Mouse (Mus musculus): ENCODE results near the gene Gm14214.

The Gm14214 gene

GRCm38 (mm10) chr2:154769930-154770329, at the start of gene Gm14214:
Gm14214 (minus strand) TSS chr2:154770030.
- DNase-seq (ENCODE audit: low spot score): no peak

- no peak for DNase-seq (ENCODE audit: low spot score)
Observed at GRCm38 (mm10) chr2:154818599-154818998, 48.8 kb upstream of the Gm14214 start.

- DNase-seq (ENCODE audit: low spot score): no peak
Observed at GRCm38 (mm10) chr2:154817788-154818187, 48.0 kb upstream of the Gm14214 start.

GRCm38 (mm10) chr2:154817089-154817488, 47.3 kb upstream of the Gm14214 start:
- no peak for DNase-seq (ENCODE audit: low spot score)

GRCm38 (mm10) chr2:154813426-154813825, 43.6 kb upstream of the Gm14214 start:
- no peak for DNase-seq (ENCODE audit: low spot score)

DNA sequence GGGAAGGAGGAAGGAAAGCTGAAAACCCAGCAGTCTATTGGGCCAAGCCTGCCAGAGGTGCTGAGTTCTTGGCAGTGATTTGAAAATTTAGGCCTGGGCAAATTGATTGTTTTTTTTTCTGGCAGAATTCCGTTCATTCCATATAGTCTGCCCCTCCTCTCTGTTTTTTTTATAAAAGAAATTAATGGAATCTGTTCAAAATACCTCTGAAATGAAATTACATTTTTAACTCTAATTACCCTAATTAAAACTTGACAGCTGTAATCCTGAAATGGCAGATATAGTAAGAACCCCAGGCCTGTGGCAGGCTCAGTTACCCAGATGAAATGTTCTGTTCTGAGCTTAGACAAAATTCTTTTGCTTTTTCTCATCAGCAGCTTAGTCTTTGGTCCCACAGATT, 41.0 kb upstream of the Gm14214 start:
- DNase-seq (ENCODE audit: low spot score): no peak

DNA sequence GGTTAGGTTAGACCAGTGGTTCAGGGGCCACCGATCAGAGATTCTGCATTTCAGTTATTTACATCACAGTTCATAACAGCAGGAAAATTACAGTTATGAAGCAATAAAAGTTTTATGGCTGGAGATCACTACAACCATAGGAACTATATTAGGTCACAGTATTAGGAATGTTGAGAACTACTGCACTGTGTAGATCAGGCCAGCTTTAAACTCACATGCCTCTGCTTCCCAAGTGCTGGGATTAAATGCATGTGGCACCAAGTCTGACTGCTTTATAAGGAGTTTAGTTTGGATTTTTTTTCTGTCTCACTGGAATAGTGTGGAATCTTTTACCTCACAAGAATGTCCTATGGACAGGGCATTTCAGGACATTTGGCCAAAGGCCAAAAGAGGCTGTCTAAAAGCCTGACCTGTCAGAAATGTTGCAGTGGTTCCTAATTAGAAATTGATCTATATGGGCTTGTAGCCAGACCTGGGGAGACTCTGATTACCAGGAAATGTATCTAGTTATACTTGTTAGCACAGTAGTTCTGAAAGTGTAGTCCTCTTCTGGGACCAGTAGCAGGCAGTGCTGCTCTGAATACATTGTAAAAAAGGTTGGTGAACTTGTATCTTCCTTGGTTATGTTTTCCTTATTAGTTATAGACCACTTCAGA, 39.4 kb upstream of the Gm14214 start:
- no peak for DNase-seq (ENCODE audit: low spot score)

DNA sequence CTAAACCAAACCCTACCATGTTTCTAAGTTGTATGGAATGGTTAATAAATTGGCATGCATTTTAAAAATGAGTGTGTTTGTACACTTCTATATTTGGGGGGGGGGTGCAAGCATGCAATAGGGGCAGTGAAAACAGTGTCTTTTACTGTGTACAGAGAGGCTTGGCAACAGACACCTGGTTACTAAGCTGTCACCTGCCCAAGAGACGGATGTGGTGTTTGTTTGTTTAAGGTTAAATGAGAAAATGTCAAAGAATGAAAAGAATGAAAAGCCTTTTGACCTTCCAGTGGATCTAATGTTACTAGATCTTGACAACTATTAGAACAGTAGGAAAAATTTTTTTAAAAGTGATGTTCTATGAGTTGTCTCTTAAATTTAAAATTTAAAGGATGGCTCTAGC, 37.9 kb upstream of the Gm14214 start:
- no peak for DNase-seq (ENCODE audit: low spot score)

- DNase-seq (ENCODE audit: low spot score): no peak
Observed at GRCm38 (mm10) chr2:154803845-154804244, 34.0 kb upstream of the Gm14214 start.

DNA sequence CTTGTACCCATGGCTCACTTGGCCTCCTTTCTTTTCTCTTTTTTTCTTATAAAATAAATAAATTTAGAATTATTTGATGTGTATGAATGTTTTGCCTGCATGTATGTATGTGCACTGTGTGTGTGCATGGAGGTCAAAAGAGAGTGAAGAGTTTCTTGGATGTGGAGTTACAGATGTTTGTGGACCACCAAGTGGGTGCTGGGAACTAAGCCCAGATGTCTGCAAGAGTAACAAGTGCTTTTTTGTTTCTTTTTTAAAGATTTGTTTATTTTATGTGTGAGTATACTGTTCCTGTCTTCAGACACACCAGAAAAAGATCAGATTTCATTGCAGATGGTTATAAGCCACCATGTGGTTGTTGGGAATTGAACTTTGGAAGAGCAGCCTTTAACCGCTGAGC, 33.5 kb upstream of the Gm14214 start:
- DNase-seq (ENCODE audit: low spot score): no peak

DNA sequence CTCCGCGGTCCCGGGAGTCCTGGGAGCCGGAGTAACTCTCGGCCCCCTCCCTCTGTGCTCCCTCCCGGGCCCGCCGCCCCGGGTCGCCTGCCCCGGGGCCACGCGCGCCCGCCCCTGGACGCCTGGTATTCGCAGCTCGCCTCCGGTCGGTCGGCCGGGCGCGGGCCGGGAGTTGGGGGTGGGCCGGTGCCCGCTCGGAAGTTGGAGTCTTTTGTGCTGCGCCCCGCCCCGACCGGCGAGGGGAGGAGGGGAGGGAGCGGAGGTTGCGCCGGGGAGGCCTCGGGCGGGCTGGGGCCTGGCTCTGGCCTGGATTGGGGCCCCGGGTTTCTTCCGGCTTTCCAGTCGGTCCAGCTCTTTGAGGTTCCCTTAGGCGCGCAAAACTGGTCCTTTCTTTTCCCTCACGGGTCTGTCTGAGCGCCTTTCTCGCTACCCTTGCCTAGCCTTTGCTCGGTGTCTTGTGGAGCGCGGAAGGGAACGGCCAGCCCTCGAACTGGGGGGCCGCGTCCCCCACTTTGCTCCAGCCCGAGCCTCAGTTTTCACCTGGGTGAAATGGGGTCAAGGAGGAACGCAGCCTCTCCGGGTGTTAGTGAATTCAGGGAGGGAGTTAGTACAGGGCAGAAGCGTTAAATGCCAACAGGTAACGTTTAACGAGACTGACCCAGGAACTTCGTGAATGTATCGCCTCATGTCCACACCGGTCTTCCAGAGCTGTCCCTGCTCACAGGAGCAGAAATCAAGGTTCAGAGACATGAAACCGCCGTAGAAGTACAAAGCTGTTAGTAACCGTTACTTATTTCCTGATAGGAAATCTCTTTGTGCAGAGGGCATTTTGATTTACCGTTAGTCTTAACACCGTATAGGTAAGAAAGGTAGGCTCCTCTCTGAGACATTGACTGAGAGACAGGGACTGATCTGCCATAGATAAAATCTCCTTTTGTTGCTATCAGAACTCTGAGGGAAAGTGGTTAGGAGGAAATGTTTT, 22.1 kb upstream of the Gm14214 start:
- peak; percentile 79 for DNase-seq (ENCODE audit: low spot score)

GRCm38 (mm10) chr2:154790656-154791483, 21.0 kb upstream of the Gm14214 start, which contains the start of the genes Raly and a:
Raly (plus strand) TSS chr2:154791096.
a (plus strand) TSS chr2:154791402.
- DNase-seq (ENCODE audit: low spot score): peak; percentile 98

DNA sequence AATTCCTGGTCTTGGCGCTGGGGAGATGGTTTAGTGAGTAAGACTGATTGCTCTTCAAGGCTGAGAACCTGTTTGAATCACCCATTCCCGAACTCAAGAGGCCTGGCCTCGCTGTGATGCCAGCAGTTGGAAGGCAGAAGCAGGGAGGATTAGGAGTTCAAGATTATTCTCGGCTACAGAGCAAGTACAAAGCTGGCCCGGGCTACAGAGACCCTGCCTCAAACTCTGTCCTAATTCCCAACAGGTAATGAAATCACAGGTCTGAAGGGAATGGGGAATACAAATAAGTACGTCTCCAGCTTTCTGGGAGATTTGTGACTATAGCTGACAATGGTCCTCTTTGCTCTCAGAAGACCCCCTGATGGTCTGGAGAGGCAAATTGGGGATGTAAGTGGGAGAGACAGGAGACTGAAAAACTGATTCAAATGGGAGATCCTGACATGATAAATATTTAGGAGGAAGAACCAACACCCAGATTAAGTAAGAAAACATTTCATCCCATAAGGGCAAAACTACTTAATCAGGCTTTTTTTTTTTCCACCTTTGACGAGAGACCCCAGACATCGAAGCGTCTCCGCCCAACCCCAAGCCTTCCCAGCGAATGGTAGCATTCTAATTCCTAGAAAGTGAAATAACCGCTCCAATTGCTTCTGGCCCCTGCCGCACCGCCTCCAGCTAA, 20.3 kb upstream of the Gm14214 start:
- peak; percentile 23 for DNase-seq (ENCODE audit: low spot score)

DNA sequence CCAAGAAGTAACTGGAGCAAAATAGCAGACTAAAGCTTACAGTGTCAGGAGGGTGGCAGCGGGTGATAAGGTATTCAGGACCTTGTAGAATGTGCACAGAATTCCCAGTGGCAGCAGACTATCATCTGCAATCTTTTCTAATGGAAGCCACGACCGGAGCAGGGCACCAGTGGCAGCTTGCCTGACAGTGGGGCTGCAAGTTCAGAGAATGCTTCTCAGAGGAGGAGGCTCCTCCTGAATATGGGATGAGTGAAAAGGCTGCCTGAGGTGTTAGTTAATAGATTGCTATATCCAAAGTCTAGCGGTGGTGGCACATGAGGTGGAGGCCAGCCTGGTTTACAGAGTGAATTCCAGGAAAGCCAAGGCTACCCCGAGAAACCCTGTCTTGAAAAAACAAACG, 19.6 kb upstream of the Gm14214 start:
- no peak for DNase-seq (ENCODE audit: low spot score)

GRCm38 (mm10) chr2:154786776-154787175, 16.9 kb upstream of the Gm14214 start:
- no peak for DNase-seq (ENCODE audit: low spot score)

DNA sequence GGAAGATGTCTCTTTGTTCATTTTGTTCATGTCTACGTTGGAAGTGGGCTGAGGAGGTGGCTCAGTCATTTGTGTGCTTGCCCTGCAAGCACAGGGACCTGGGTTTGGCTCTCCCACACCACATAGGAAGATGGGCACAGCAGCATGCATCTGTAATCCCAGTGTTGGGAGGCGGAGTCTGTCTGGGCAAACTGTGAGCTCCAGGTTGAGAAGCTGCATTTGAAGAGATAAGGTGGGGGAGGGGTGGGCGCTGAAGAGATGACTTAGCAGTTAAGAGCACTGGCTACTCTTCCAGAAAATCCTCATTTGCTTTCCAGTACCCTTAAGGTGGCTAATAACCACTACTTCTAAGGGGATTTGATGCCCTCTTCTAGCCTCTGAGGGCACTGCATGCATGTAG, 16.4 kb upstream of the Gm14214 start:
- peak; percentile 33 for DNase-seq (ENCODE audit: low spot score)

GRCm38 (mm10) chr2:154785284-154785683, 15.5 kb upstream of the Gm14214 start:
- DNase-seq (ENCODE audit: low spot score): peak; percentile 30

- no peak for DNase-seq (ENCODE audit: low spot score)
Observed at GRCm38 (mm10) chr2:154782856-154783650, 13.2 kb upstream of the Gm14214 start.

GRCm38 (mm10) chr2:154782361-154782760, 12.5 kb upstream of the Gm14214 start:
- DNase-seq (ENCODE audit: low spot score): no peak

DNA sequence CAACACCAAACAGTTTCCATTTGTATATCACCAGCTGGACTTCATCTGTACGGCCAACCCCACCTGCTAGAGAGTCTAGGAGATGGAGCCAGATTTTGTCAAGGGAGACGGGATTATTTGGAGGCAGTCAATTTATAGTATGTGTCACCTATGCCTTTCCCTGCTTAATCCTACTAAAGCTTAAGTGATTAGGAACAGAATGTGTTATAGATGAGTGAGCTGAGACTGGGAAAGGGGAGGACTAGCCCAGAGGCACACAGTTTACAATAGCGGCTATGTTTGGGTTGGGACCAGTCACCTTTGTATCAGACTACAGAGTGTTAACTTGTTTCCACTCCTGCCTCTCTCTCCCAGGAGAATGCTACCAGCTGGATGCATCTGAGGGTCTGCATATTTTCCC, 9.8 kb upstream of the Gm14214 start:
- no peak for DNase-seq (ENCODE audit: low spot score)

- DNase-seq (ENCODE audit: low spot score): no peak
Observed at GRCm38 (mm10) chr2:154776496-154776895, 6.7 kb upstream of the Gm14214 start.
